Mouse (Mus musculus) embryonic facial prominence, embryonic 10.5 days (tissue): ENCODE data around the gene Dnajc3. TPM values are rescaled to one million over a fixed set of nuclear protein-coding genes. Genes with fewer than 3 reads are reported as not detected.

Experiments
- DNase-seq: peaks from one replicate; pipeline ENCODE4 v3.0.0-alpha.2; 2017; ENCODE audit warnings: low spot score
- H3K27ac ChIP-seq: fragments of 300-500 bp; sonication (generic); replicated peaks from 2 replicates; pipeline ENCODE4 v1.5.1; 2016; ENCODE audit warnings: mild to moderate bottlenecking
- H3K27me3 ChIP-seq: fragments of 300-500 bp; sonication (generic); replicated peaks from 2 replicates; pipeline ENCODE4 v1.6.1; 2016; ENCODE audit warnings: low read depth, mild to moderate bottlenecking; ENCODE audit not compliant: poor library complexity, severe bottlenecking
- H3K36me3 ChIP-seq: fragments of 300-500 bp; sonication (generic); replicated peaks from 2 replicates; pipeline ENCODE4 v1.6.1; 2016; ENCODE audit warnings: mild to moderate bottlenecking, moderate library complexity
- H3K4me1 ChIP-seq: fragments of 300-500 bp; sonication (generic); 2 replicates; pipeline ENCODE4 v1.6.1; 2016
- H3K4me3 ChIP-seq: fragments of 300-500 bp; sonication (generic); 2 replicates; pipeline ENCODE4 v1.5.1; 2016; ENCODE audit warnings: mild to moderate bottlenecking, moderate library complexity
- H3K9me3 ChIP-seq: fragments of 300-500 bp; sonication (generic); 2 replicates; pipeline ENCODE4 v1.6.1; 2016; ENCODE audit warnings: mild to moderate bottlenecking
- WGBS: fragments of 180-500 bp; shearing (Covaris S2); methylation state at CpG from one replicate; pipeline ENCODE4 v1.1.7; 2016; 5-methylcytosine and 5-hydroxymethylcytosine counted together
- polyA plus RNA-seq: library from polyadenylated mRNA; unstranded; fragments of >200 nt; fragmentation: Nextera tagmentation; extraction: Ambion mirVana; gene quantifications from 2 replicates; pipeline ENCODE4 v1.2.1, GENCODE M21; 2016

Gene Dnajc3
- polyA plus RNA-seq, 1 experiment from 2014 or later: 32.8 TPM

DNA sequence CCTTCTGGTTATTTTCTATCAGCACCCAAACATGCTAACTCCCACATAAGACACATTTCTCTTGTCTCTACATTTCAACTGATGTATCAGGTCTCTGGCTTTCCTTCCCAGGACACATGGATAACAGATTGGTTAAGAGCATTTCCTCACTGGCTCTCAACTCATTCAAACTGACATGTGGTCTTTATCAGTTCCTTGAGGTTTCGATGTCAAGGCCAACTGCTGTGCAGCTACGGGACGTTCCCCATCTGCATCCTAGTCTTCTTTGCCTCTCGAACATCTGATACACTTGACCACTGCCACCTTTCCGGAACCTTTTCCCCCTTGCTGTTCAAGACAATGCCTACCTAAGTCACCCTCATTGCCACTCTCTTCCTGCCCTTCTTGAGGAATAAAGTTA, 24.1 kb upstream of the Dnajc3 start:
- Histone ChIP-seq H3K27ac (no peak overlapping the region), H3K9me3 (no peaks in the 10 kb centered on the region), H3K4me3 (no peak overlapping the region), H3K27me3 (no peaks in the 10 kb centered on the region), H3K4me1 (peaks cover 16% of the 10 kb centered on the region), H3K36me3 (peaks cover 98% of the 10 kb centered on the region)
- WGBS: 64% methylated on average over 5 of the region's 5 CpGs
- no peak for DNase-seq

DNA sequence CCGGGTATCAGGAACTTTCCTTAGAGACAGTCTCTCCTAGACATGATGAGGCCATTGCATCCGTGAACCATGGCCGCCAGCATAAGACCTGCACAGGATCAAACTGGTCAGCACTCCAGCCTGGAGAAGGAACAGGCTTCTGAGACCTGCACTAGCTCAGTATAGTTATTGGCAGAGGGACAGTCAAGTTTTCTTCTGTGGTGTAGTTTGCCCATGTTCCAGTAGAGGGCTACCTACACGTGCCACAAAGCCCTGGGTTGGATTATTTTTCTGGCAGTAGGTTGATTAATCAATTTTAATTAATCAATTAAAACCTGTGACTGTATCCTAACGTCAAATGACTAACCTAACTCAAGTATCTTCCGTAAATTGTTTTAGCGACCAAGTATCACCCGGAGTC, 18.8 kb upstream of the Dnajc3 start:
- H3K4me1 ChIP-seq: peaks cover 28% of the 10 kb centered on the region
- peaks cover 32% of the 10 kb centered on the region for H3K27me3 ChIP-seq
- H3K27ac ChIP-seq: no peak overlapping the region
- peaks cover 80% of the 10 kb centered on the region for H3K36me3 ChIP-seq
- WGBS: 71% methylated on average over 8 of the region's 8 CpGs
- H3K9me3 ChIP-seq: no peaks in the 10 kb centered on the region
- H3K4me3 ChIP-seq: no peak overlapping the region
- DNase-seq: no peak

DNA sequence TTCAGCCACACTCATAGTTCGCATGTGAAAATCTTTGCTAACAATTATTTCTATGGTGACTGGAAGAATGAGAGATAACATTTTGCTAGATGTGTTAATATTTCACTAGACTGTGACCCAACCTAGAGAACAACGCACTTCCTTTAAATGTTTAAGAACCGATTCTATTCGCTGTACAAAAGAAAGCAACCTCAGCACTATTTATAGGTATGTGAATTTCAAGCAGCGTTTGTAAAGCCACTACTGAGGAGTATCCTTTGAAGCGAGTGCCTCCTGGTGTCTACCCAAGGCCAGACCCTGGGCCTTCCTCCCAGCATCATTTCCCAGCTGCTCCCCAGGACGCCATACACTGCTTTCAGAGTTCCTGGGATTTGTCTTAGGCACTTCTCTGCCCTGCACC, 17.1 kb upstream of the Dnajc3 start:
- 65% methylated on average over 7 of the region's 7 CpGs for WGBS
- no peak for DNase-seq
- H3K4me3 ChIP-seq: no peak overlapping the region
- H3K9me3 ChIP-seq: no peaks in the 10 kb centered on the region
- H3K36me3 ChIP-seq: peaks cover 65% of the 10 kb centered on the region
- no peak overlapping the region for H3K27ac ChIP-seq
- peaks cover 32% of the 10 kb centered on the region for H3K27me3 ChIP-seq
- H3K4me1 ChIP-seq: peaks cover 35% of the 10 kb centered on the region

GRCm38 (mm10) chr14:118922251-118922650, 15.5 kb upstream of the Dnajc3 start:
- Histone ChIP-seq H3K27me3 (peaks cover 40% of the 10 kb centered on the region), H3K4me1 (peaks cover 43% of the 10 kb centered on the region), H3K36me3 (peaks cover 49% of the 10 kb centered on the region), H3K9me3 (no peaks in the 10 kb centered on the region), H3K4me3 (peak overlapping the region; percentile 71), H3K27ac (peak overlapping the region; percentile 65)
- DNase-seq: no peak
- WGBS: 20% methylated on average over 22 of the region's 22 CpGs

- Histone ChIP-seq H3K4me1 (peaks cover 43% of the 10 kb centered on the region), H3K27ac (peak overlapping the region; percentile 65), H3K4me3 (peak overlapping the region; percentile 71), H3K27me3 (peaks cover 40% of the 10 kb centered on the region), H3K36me3 (peaks cover 44% of the 10 kb centered on the region), H3K9me3 (no peaks in the 10 kb centered on the region)
- peak; percentile 80 for DNase-seq
- WGBS: under 1% methylated on average over 47 of the region's 47 CpGs
Observed at GRCm38 (mm10) chr14:118922667-118923184, 15.1 kb upstream of the Dnajc3 start.

GRCm38 (mm10) chr14:118924673-118925615, 12.8 kb upstream of the Dnajc3 start, which contains the start of gene Dzip1:
Dzip1 (minus strand) TSS chr14:118925460.
- WGBS: under 1% methylated on average over 55 of the region's 55 CpGs
- H3K4me1 ChIP-seq: peaks cover 43% of the 10 kb centered on the region

DNA sequence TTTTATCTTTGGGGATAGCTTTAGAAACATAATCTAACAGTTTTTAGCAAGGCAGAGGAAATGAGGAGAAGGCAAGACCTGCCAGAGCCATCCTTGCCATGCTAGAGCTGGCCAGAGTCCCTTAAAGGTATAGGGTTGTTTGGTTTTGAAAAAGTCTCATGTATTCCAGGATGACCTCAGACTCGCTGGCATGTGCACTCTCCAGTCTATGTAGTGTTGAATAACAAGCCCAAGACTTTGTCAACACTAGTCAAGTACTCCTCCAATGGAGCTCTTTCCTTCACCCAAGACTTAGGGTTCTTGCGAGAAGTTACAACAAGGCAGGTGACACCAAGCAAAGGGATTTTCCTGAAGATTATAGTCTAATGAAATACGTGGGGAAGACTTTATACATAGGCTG, 9.2 kb upstream of the Dnajc3 start:
- no peaks in the 10 kb centered on the region for H3K36me3 ChIP-seq
- 89% methylated on average over 3 of the region's 3 CpGs for WGBS
- peaks cover 31% of the 10 kb centered on the region for H3K4me1 ChIP-seq
- no peaks in the 10 kb centered on the region for H3K9me3 ChIP-seq
- no peak overlapping the region for H3K4me3 ChIP-seq
- no peak overlapping the region for H3K27ac ChIP-seq
- DNase-seq: no peak
- H3K27me3 ChIP-seq: peaks cover 11% of the 10 kb centered on the region

More at GRCm38 (mm10) chr14:118924673-118925615, 12.8 kb upstream of the Dnajc3 start, which contains the start of gene Dzip1:
- peaks cover 25% of the 10 kb centered on the region for H3K36me3 ChIP-seq
- H3K27me3 ChIP-seq: peaks cover 40% of the 10 kb centered on the region
- peak within 1 kb of the TSS; percentile 71 for H3K4me3 ChIP-seq
- peak; percentile 92 for DNase-seq
- no peaks in the 10 kb centered on the region for H3K9me3 ChIP-seq
- H3K27ac ChIP-seq: peak within 1 kb of the TSS; percentile 93

DNA sequence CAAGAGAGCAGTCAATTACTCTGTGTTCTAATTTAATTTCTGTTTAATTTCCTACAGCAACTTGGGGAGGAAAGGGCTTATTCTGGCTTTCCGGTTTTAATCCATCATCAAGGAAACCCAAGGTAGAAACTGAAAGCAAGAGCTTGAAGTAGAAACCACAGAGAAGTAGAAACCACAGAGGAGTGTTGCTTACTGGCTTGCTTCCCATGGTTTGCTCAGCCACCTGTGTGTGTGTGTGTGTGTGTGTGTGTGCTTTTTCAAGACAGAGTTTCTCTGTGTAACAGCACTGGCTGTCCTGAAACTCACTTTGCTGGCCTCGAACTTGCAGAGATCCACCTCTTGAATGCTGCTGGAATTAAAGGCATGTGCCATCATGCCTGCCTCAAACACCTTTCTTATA, 8.0 kb upstream of the Dnajc3 start:
- DNase-seq: no peak
- no peaks in the 10 kb centered on the region for H3K36me3 ChIP-seq
- no peak overlapping the region for H3K27ac ChIP-seq
- WGBS: 86% methylated on average over 2 of the region's 2 CpGs
- H3K4me1 ChIP-seq: peaks cover 22% of the 10 kb centered on the region
- no peaks in the 10 kb centered on the region for H3K9me3 ChIP-seq
- 0 out of 2 replicates have a peak, but pooled peaks cover 9% of the 10 kb centered on the region for H3K27me3 ChIP-seq
- no peak overlapping the region for H3K4me3 ChIP-seq

GRCm38 (mm10) chr14:118930777-118931176, 7.0 kb upstream of the Dnajc3 start:
- Histone ChIP-seq H3K36me3 (no peaks in the 10 kb centered on the region), H3K27me3 (0 out of 2 replicates have a peak, but pooled peaks cover 9% of the 10 kb centered on the region), H3K4me3 (no peak overlapping the region), H3K27ac (no peak overlapping the region), H3K9me3 (no peaks in the 10 kb centered on the region), H3K4me1 (peaks cover 18% of the 10 kb centered on the region)
- no peak for DNase-seq
- 74% methylated on average over 2 of the region's 2 CpGs for WGBS

DNA sequence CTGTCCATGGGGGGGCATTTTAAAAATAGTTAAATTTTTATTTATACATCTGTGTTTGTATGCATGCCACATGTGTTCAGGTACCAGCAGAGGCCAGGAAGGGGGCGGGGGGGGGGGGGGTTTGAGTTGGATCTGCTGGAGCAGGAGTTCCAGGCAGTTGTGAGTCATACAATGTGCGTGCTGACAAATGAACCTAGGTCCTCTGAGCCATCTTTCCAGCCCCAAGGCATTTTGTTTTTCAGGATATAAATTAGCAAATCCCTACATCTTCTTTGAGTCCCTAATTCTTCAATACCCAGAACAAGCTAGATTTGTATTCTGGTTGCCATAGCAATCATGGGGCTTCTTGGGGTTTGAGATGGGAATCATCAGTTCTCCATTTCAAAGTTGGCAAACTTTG, 6.6 kb upstream of the Dnajc3 start:
- no peak overlapping the region for H3K4me3 ChIP-seq
- 77% methylated on average over 2 of the region's 2 CpGs for WGBS

DNA sequence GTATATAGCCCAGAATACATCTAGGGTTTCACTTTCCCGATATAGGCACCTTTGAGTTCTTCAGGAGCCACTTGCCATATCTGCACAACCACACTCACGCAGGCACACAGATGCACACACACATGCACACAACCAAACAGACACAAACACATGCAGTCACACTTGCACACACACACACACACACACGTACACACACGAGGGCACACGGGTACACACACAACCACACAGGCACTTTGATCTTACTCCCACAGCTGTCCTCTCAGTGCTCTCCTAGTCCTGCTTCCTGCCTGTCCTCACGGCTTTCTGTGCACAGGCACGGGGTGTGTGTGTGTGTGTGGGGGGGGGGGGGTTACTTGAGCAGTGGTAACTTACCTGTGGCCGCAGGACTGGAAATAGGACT, 4.8 kb upstream of the Dnajc3 start:
- Histone ChIP-seq H3K36me3 (no peaks in the 10 kb centered on the region), H3K4me3 (no peak overlapping the region), H3K4me1 (peaks cover 27% of the 10 kb centered on the region), H3K27me3 (no peaks in the 10 kb centered on the region), H3K9me3 (no peaks in the 10 kb centered on the region), H3K27ac (no peak overlapping the region)
- no peak for DNase-seq
- WGBS: 64% methylated on average over 8 of the region's 8 CpGs

More for the DNA sequence above, 6.6 kb upstream of the Dnajc3 start:
- no peak overlapping the region for H3K27ac ChIP-seq
- no peak for DNase-seq
- 0 out of 2 replicates have a peak, but pooled peaks cover 6% of the 10 kb centered on the region for H3K27me3 ChIP-seq
- no peaks in the 10 kb centered on the region for H3K36me3 ChIP-seq
- peaks cover 15% of the 10 kb centered on the region for H3K4me1 ChIP-seq
- H3K9me3 ChIP-seq: no peaks in the 10 kb centered on the region

- no peak overlapping the region for H3K27ac ChIP-seq
- H3K4me1 ChIP-seq: peaks cover 38% of the 10 kb centered on the region
- DNase-seq: no peak
- H3K27me3 ChIP-seq: no peaks in the 10 kb centered on the region
- no peak overlapping the region for H3K4me3 ChIP-seq
- no peaks in the 10 kb centered on the region for H3K9me3 ChIP-seq
- WGBS: 85% methylated on average over 9 of the region's 9 CpGs
- H3K36me3 ChIP-seq: no peaks in the 10 kb centered on the region
Observed at GRCm38 (mm10) chr14:118934686-118935085, 3.1 kb upstream of the Dnajc3 start.

DNA sequence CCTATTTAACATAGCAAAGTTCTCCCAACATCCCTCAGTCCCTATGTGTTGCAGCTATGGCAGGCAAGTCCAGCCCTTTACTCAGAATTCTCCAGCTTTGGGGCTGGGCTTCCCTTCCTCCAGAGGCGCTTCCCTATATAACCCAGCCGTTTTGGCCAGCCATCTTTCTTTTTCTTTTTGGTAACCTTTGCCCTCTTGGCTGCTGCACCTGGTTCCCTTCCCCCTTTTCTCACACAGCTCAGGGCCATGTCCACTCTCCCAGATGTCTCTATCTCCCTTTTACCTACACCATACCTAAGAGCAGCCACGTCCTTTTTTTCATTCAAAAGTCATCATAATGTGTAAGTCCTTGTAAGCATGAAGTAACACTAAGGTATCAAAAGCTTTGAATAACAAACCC, 1.5 kb upstream of the Dnajc3 start:
- Histone ChIP-seq H3K36me3 (no peaks in the 10 kb centered on the region), H3K9me3 (no peaks in the 10 kb centered on the region), H3K27ac (no peak overlapping the region), H3K4me1 (peaks cover 53% of the 10 kb centered on the region), H3K4me3 (no peak overlapping the region), H3K27me3 (no peaks in the 10 kb centered on the region)
- DNase-seq: no peak
- WGBS: 52% methylated on average over 3 of the region's 3 CpGs
